Mouse (Mus musculus): ENCODE measurements around the gene Pnpt1. TPM values are rescaled to one million over a fixed set of nuclear protein-coding genes. Genes with fewer than 3 reads are reported as not detected.

Gene Pnpt1
- total RNA-seq (2021), result 10 to 100 TPM; 14.4 to 15.7 TPM
- long read RNA-seq, experiment 1, transcript Pnpt1-201 (28 exons, 2,707 nt), result major isoform, 31 of 38 reads
- long read RNA-seq, experiment 1, partial matches to known transcripts, result 1 of 38 reads
- long read RNA-seq, experiment 1, other reads (novel, unspliced or antisense), result 6 of 38 reads
- long read RNA-seq, experiment 2, transcript Pnpt1-201 (28 exons, 2,707 nt), result major isoform, 17 of 18 reads
- long read RNA-seq, experiment 2, partial matches to known transcripts, result 1 of 18 reads
- long read RNA-seq, experiment 2, other reads (novel, unspliced or antisense), result 0 of 18 reads

- DNase-seq (ENCODE audit: low spot score), result peak; percentile 92
Measured at GRCm38 (mm10) chr11:29130385-29131355, at the start of gene Pnpt1. Pnpt1 (plus strand) TSS chr11:29130744.

GRCm38 (mm10) chr11:29092403-29092802, 38.1 kb upstream of the Pnpt1 start:
- DNase-seq (ENCODE audit: low spot score), result no peak

GRCm38 (mm10) chr11:29098926-29099325, 31.6 kb upstream of the Pnpt1 start:
- no peak for DNase-seq (ENCODE audit: low spot score)

GRCm38 (mm10) chr11:29129862-29130384, 621 bp upstream of the Pnpt1 start:
- DNase-seq (ENCODE audit: low spot score), result no peak

GRCm38 (mm10) chr11:29140671-29141070, 10.1 kb downstream of the Pnpt1 start:
- no peak for DNase-seq (ENCODE audit: low spot score)

- DNase-seq (ENCODE audit: low spot score), result no peak
Measured at GRCm38 (mm10) chr11:29148901-29149300, 18.4 kb downstream of the Pnpt1 start.

GRCm38 (mm10) chr11:29163569-29163968, 33.0 kb downstream of the Pnpt1 start:
- no peak for DNase-seq (ENCODE audit: low spot score)

GRCm38 (mm10) chr11:29171959-29172391, 41.4 kb downstream of the Pnpt1 start:
- DNase-seq (ENCODE audit: low spot score), result peak; percentile 49

- DNase-seq (ENCODE audit: low spot score), result peak; percentile 97
Measured at GRCm38 (mm10) chr11:29172563-29173124, 42.1 kb downstream of the Pnpt1 start, which contains the start of gene Ppp4r3b. Ppp4r3b (plus strand) TSS chr11:29172890.

- DNase-seq (ENCODE audit: low spot score), result peak; percentile 51
Measured at GRCm38 (mm10) chr11:29173125-29173631, 42.6 kb downstream of the Pnpt1 start.

- no peak for DNase-seq (ENCODE audit: low spot score)
Measured at GRCm38 (mm10) chr11:29173706-29174436, 43.3 kb downstream of the Pnpt1 start.

- no peak for DNase-seq (ENCODE audit: low spot score)
Measured at GRCm38 (mm10) chr11:29179319-29179718, 48.8 kb downstream of the Pnpt1 start.

- peak; percentile 37 for DNase-seq (ENCODE audit: low spot score)
Measured at GRCm38 (mm10) chr11:29180657-29181056, 50.1 kb downstream of the Pnpt1 start.

GRCm38 (mm10) chr11:29181751-29182150, 51.2 kb downstream of the Pnpt1 start:
- DNase-seq (ENCODE audit: low spot score), result peak; percentile 59

- DNase-seq (ENCODE audit: low spot score), result no peak
Measured at GRCm38 (mm10) chr11:29188981-29189380, 58.4 kb downstream of the Pnpt1 start.

- no peak for DNase-seq (ENCODE audit: low spot score)
Measured at GRCm38 (mm10) chr11:29203653-29204052, 73.1 kb downstream of the Pnpt1 start.

GRCm38 (mm10) chr11:29209774-29210173, 79.2 kb downstream of the Pnpt1 start:
- DNase-seq (ENCODE audit: low spot score), result no peak

All from gastrocnemius, adult 18-20 months (tissue).